Mouse (Mus musculus) ES-E14 (cell line): ENCODE data around the gene Gm10229.
"Not testable (repeated sequence)": the region's sequence is repeated elsewhere in the genome, so short reads cannot be mapped to it uniquely, and the experiment has no call there.

Experiments used
- CHD2 ChIP-seq: IDR thresholded peaks from 2 replicates; pipeline ENCODE4 v1.6.1; 2014; ENCODE audit warnings: mild to moderate bottlenecking, low read depth, low read length, inconsistent platforms
- ZNF384 ChIP-seq: IDR thresholded peaks from 2 replicates; pipeline ENCODE4 v1.6.1; 2012; ENCODE audit warnings: low read depth, low read length, inconsistent platforms

DNA sequence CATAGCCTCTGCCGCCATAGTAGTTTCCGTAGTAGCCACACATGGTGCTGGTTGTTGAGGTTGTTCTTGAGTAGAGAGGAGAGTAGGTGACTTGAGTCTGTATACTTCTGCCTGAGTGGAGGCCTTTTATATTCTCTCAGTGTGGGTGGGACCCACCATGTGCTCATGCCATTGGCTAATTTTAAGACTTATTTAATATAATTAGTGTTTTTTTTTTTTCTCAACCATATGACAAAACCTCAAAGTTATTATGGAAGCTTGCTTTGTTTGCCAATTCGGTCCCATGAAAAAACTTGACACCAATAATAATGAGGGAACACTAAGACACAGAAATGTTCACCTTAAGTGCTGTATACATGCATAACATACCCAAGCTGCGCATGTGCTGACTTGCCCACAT lies 26.3 kb downstream of the Gm10229 start, which contains the start of gene Gm10228:
- not testable (repeated sequence) for TF ChIP-seq CHD2, ZNF384
